In the genomic region with DNA sequence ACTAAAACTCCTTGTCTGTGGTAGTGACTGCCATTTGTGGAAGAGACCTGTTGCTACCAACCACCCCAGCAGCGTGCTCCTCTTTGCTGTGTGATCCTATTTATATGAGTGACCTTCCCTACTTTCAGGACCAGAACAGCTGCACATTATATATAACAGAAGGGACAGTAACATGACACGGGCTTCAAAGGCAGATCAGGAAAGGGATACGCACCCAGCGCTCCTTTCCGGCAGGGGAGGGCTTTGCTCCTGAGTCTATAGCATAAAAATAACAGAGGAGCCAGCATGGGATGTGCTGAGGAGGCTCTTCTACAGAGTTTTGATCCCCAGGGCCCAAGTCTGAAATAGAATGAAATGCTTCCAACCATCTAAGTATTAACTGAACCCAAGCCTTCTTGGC, we compare ENCODE assay signal across 11 mouse cellular contexts.
"Had no signal": no experiment of that assay in that cellular context is flagged by ENCODE, and none has a peak within 500 bp of the region (broad histone marks: within the 10 kb centered on the region; RNA-seq: fewer than 3 reads in every experiment).

No protein-coding gene starts in this region.

- ATAC-seq: liver, embryonic 12.5 days; midbrain, embryonic 15.5 days had no signal

- H3K9ac ChIP-seq: limb, embryonic 12.5 days; liver, embryonic 12.5 days; lung, embryonic 14.5 days; midbrain, embryonic 15.5 days had no signal

- H3K4me1 ChIP-seq: midbrain, embryonic 15.5 days had no signal

- H3K4me2 ChIP-seq: limb, embryonic 12.5 days; liver, embryonic 12.5 days; lung, embryonic 14.5 days; midbrain, embryonic 11.5 days; midbrain, embryonic 15.5 days had no signal

- H3K36me3 ChIP-seq: limb, embryonic 12.5 days; liver, embryonic 12.5 days; midbrain, embryonic 15.5 days had no signal

- H3K27me3 ChIP-seq: limb, embryonic 12.5 days; liver, embryonic 12.5 days; midbrain, embryonic 15.5 days had no signal

- H3K4me3 ChIP-seq: limb, embryonic 12.5 days; liver, embryonic 12.5 days; midbrain, embryonic 15.5 days had no signal

- H3K9me3 ChIP-seq: limb, embryonic 12.5 days; liver, embryonic 12.5 days; midbrain, embryonic 15.5 days had no signal

- H3K27ac ChIP-seq: limb, embryonic 12.5 days; liver, embryonic 12.5 days; midbrain, embryonic 15.5 days; stomach, postnatal 0 days had no signal

- DNase-seq: kidney, adult 11 months; kidney, postnatal 14 days; lung, embryonic 14.5 days; lung, postnatal 10 days; lung, postnatal 4 days; right cerebral cortex, postnatal 14 days had no signal
